Mouse (Mus musculus) G1E (cell line): ENCODE data around the gene Plcl2.

Experiments used
- CTCF ChIP-seq: IDR thresholded peaks from 2 replicates; pipeline ENCODE4 v1.5.1; 2012; ENCODE audit warnings: low read depth, low read length, inconsistent platforms, mixed read lengths
- GATA1 ChIP-seq: IDR thresholded peaks from 2 replicates; pipeline ENCODE4 v1.6.1; 2012; ENCODE audit warnings: borderline replicate concordance, low read length, inconsistent platforms, mixed read lengths
- GATA2 ChIP-seq: IDR thresholded peaks from 2 replicates; pipeline ENCODE4 v1.6.1; 2012; ENCODE audit warnings: low read depth, low read length, inconsistent platforms, borderline replicate concordance
- TAL1 ChIP-seq: conservative IDR thresholded peaks from 2 replicates; pipeline ENCODE4 v1.6.1; 2012; ENCODE audit warnings: low read depth, low read length, inconsistent platforms, mixed read lengths

DNA sequence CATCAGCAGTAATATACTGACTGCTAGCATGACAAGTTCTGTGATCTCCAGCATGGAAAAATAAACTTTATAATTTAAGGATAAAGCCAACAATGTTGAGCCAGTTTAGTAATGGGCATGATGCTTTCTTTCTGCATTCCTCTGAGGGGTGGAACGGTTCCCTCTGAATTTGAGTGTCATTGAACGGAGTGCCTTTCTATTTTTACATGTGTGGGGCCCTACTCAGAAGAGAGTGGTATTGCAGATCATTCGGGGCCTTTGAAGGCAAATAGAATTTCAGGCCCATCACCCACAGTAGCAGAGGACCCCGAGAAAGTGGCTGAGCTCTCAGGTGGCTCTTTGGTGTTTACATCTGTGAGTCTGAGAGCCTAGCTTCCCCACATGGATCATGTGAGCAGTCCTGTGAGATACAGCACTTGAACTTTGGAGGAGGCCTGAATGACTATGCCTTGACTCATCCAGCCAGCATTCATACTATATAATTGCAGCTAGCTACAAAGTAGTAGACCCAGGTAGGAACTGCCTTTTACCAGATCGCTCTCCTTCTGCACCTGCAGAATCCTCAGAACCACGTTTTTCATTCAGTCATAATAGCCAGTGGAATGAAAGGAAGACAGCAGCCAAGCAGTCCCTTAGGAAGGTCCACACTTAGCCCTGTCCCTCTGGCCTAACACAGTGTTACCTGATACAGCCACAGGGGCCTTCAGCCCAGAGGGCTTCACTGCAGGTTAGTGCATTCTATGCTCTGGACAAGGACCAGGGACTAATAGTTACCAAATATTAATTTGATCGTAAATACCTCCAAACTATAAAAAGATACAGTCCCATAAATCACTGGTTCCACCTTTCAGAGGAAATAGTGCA is 125.0 kb downstream of the Plcl2 start:
- TF ChIP-seq CTCF, result no peak
- TF ChIP-seq GATA1, result no peak
- no peak for TF ChIP-seq TAL1
- TF ChIP-seq GATA2, result no peak
